Mouse (Mus musculus) spleen, postnatal 36 days (tissue): ENCODE measurements around the gene Xpc.
A peak's percentile ranks its signal among the peaks of the same experiment; 100 is the strongest.

Source experiments
- DNase-seq, 2 experiments: peaks; one replicate each; pipeline ENCODE4 v3.0.0; 2022; ENCODE audit warnings: low spot score in 2 of 2, mixed read lengths in 1 of 2

Gene Xpc

GRCm38 (mm10) chr6:91525544-91525943 lies 9.9 kb upstream of the Xpc start:
- DNase-seq: no peak

- DNase-seq: no peak
These were observed 7.1 kb upstream of the Xpc start for GRCm38 (mm10) chr6:91522816-91523215.

GRCm38 (mm10) chr6:91518454-91519020 lies 2.8 kb upstream of the Xpc start:
- no peak for DNase-seq

GRCm38 (mm10) chr6:91514737-91515362 lies 838 bp downstream of the Xpc start:
- no peak for DNase-seq

- DNase-seq: no peak
These were observed 1.6 kb downstream of the Xpc start for GRCm38 (mm10) chr6:91514135-91514534.

- DNase-seq: no peak
These were observed 5.5 kb downstream of the Xpc start for GRCm38 (mm10) chr6:91510211-91510610.

GRCm38 (mm10) chr6:91509326-91509725 lies 6.4 kb downstream of the Xpc start:
- peak; percentile 57 to 59 for DNase-seq

- DNase-seq: no peak
These were observed 7.6 kb downstream of the Xpc start for GRCm38 (mm10) chr6:91508041-91508440.

GRCm38 (mm10) chr6:91506036-91506435 lies 9.7 kb downstream of the Xpc start:
- DNase-seq: peak; percentile 35 to 49

GRCm38 (mm10) chr6:91503302-91503701 lies 12.4 kb downstream of the Xpc start:
- DNase-seq: no peak

GRCm38 (mm10) chr6:91494526-91494925 lies 21.2 kb downstream of the Xpc start:
- DNase-seq: no peak

- DNase-seq: no peak
These were observed 22.6 kb downstream of the Xpc start for GRCm38 (mm10) chr6:91493053-91493452.

- no peak for DNase-seq
These were observed 24.7 kb downstream of the Xpc start for GRCm38 (mm10) chr6:91491004-91491403.

- no peak for DNase-seq
These were observed 25.8 kb downstream of the Xpc start for GRCm38 (mm10) chr6:91489872-91490271.

GRCm38 (mm10) chr6:91488496-91489212 lies 27.0 kb downstream of the Xpc start:
- DNase-seq: peak in 1 of 2 experiments; percentile 12

GRCm38 (mm10) chr6:91486736-91487453 lies 28.8 kb downstream of the Xpc start:
- DNase-seq: no peak

- no peak for DNase-seq
These were observed 32.3 kb downstream of the Xpc start for GRCm38 (mm10) chr6:91483371-91483770.

GRCm38 (mm10) chr6:91476541-91476940 lies 39.1 kb downstream of the Xpc start:
- no peak for DNase-seq

- no peak for DNase-seq
These were observed 41.1 kb downstream of the Xpc start for GRCm38 (mm10) chr6:91474441-91475190.

GRCm38 (mm10) chr6:91473805-91474440 lies 41.8 kb downstream of the Xpc start:
- DNase-seq: no peak
